Mouse (Mus musculus) MEL (cell line): ENCODE measurements around the gene Gstm6. TPM values are rescaled to one million over a fixed set of nuclear protein-coding genes. Genes with fewer than 3 reads are reported as not detected.
A peak's percentile ranks its signal among the peaks of the same experiment; 100 is the strongest.

Experiments used
- DNase-seq: peaks from one replicate; pipeline ENCODE4 v3.0.0; 2011; ENCODE audit warnings: low read depth, low spot score
- H3K27ac ChIP-seq: 2 replicates; pipeline ENCODE4 v1.5.1; 2012; ENCODE audit warnings: low read depth, mild to moderate bottlenecking, control low read depth, low read length, moderate library complexity; ENCODE audit not compliant: control insufficient read depth
- H3K27me3 ChIP-seq, 2 experiments: fragments of 150-350 bp in 1 of 2; sonication (generic) in 1 of 2; 2 replicates each; pipeline ENCODE4 v1.6.1; 2012; ENCODE audit warnings: low read length in 2 of 2, mild to moderate bottlenecking in 2 of 2, improper control_type of control experiment in 1 of 2, moderate library complexity in 1 of 2; ENCODE audit not compliant: insufficient read depth in 2 of 2, control insufficient read depth in 1 of 2
- H3K36me3 ChIP-seq, 2 experiments: 2 replicates each; pipeline ENCODE4 v1.6.1; 2012 to 2014; ENCODE audit warnings: low read length in 2 of 2, improper control_type of control experiment in 1 of 2, inconsistent platforms in 1 of 2, mild to moderate bottlenecking in 1 of 2; ENCODE audit not compliant: insufficient read depth in 2 of 2, control insufficient read depth in 1 of 2
- H3K4me1 ChIP-seq, 2 experiments: fragments of 150-350 bp in 1 of 2; sonication (generic) in 1 of 2; 2 replicates each; pipeline ENCODE4 v1.6.1; 2012; ENCODE audit warnings: low read length in 2 of 2, improper control_type of control experiment in 1 of 2, mild to moderate bottlenecking in 1 of 2; ENCODE audit not compliant: insufficient read depth in 2 of 2, control insufficient read depth in 1 of 2
- H3K4me3 ChIP-seq, 2 experiments: fragments of 150-350 bp in 1 of 2; sonication (generic) in 1 of 2; 2 replicates each; pipeline ENCODE4 v1.5.1; 2012; ENCODE audit warnings: low read depth in 2 of 2, low read length in 2 of 2, mild to moderate bottlenecking in 2 of 2, moderate library complexity in 2 of 2, control low read depth in 1 of 2, improper control_type of control experiment in 1 of 2; ENCODE audit not compliant: control insufficient read depth in 1 of 2, insufficient read depth in 1 of 2
- H3K79me2 ChIP-seq: 2 replicates; pipeline ENCODE4 v1.6.1; 2012; ENCODE audit warnings: mild to moderate bottlenecking, low read length, moderate library complexity; ENCODE audit not compliant: control insufficient read depth, poor library complexity, insufficient read depth
- H3K9ac ChIP-seq: 2 replicates; pipeline ENCODE4 v1.6.1; 2012; ENCODE audit warnings: low read depth, mild to moderate bottlenecking, control low read depth, low read length, moderate library complexity; ENCODE audit not compliant: control insufficient read depth, poor library complexity, severe bottlenecking
- H3K9me3 ChIP-seq: fragments of 150-350 bp; sonication (generic); replicated peaks from 2 replicates; pipeline ENCODE4 v1.6.1; 2012; ENCODE audit warnings: mild to moderate bottlenecking, low read length, improper control_type of control experiment, moderate library complexity; ENCODE audit not compliant: insufficient read depth
- BHLHE40 ChIP-seq: IDR thresholded peaks from 2 replicates; pipeline ENCODE4 v1.6.1; 2012; ENCODE audit warnings: low read depth, mild to moderate bottlenecking, inconsistent platforms, low read length, improper control_type of control experiment, borderline replicate concordance
- CHD1 ChIP-seq: IDR thresholded peaks from 2 replicates; pipeline ENCODE4 v1.6.1; 2012; ENCODE audit warnings: low read depth, mild to moderate bottlenecking, inconsistent platforms, low read length, improper control_type of control experiment
- CTCF ChIP-seq, 3 experiments: IDR thresholded peaks in 2 of 3; conservative IDR thresholded peaks in 1 of 3; 2 replicates each; pipeline ENCODE4 v1.5.1; 2011 to 2012; ENCODE audit warnings: low read length in 3 of 3, low read depth in 2 of 3, mild to moderate bottlenecking in 2 of 3, improper control_type of control experiment in 1 of 3, inconsistent platforms in 1 of 3, mixed read lengths in 1 of 3, moderate library complexity in 1 of 3; ENCODE audit not compliant: control insufficient read depth in 1 of 3, insufficient read depth in 1 of 3, poor library complexity in 1 of 3, severe bottlenecking in 1 of 3
- E2F4 ChIP-seq: IDR thresholded peaks from 2 replicates; pipeline ENCODE4 v1.6.1; 2011; ENCODE audit warnings: low read depth, low read length, improper control_type of control experiment, borderline replicate concordance
- GABPA ChIP-seq: IDR thresholded peaks from 2 replicates; pipeline ENCODE4 v1.6.1; 2012; ENCODE audit warnings: low read depth, mild to moderate bottlenecking, inconsistent platforms, low read length, improper control_type of control experiment, moderate library complexity
- KAT2A ChIP-seq: conservative IDR thresholded peaks from 2 replicates; pipeline ENCODE4 v1.6.1; 2012; ENCODE audit warnings: low read depth, low read length, improper control_type of control experiment, inconsistent platforms
- MAFK ChIP-seq: IDR thresholded peaks from 2 replicates; pipeline ENCODE4 v1.6.1; 2011; ENCODE audit warnings: low read depth, mild to moderate bottlenecking, low read length, improper control_type of control experiment, borderline replicate concordance
- MAZ ChIP-seq: IDR thresholded peaks from 2 replicates; pipeline ENCODE4 v1.6.1; 2012; ENCODE audit warnings: low read depth, mild to moderate bottlenecking, inconsistent platforms, low read length, improper control_type of control experiment
- MXI1 ChIP-seq: IDR thresholded peaks from 2 replicates; pipeline ENCODE4 v1.6.1; 2011; ENCODE audit warnings: mild to moderate bottlenecking, low read depth, low read length, improper control_type of control experiment
- MYC ChIP-seq: IDR thresholded peaks from 2 replicates; pipeline ENCODE4 v1.6.1; 2011; ENCODE audit warnings: low read depth, mild to moderate bottlenecking, low read length, improper control_type of control experiment, moderate library complexity
- NRF1 ChIP-seq: IDR thresholded peaks from 2 replicates; pipeline ENCODE4 v1.6.1; 2014; ENCODE audit warnings: low read depth, mild to moderate bottlenecking, inconsistent platforms, low read length, improper control_type of control experiment, moderate library complexity; ENCODE audit not compliant: poor library complexity, insufficient read depth, severe bottlenecking
- POLR2AphosphoS2 ChIP-seq: IDR thresholded peaks from 2 replicates; pipeline ENCODE4 v1.6.1; 2011; ENCODE audit warnings: low read length, improper control_type of control experiment
- RAD21 ChIP-seq: IDR thresholded peaks from 2 replicates; pipeline ENCODE4 v1.6.1; 2011; ENCODE audit warnings: mild to moderate bottlenecking, low read depth, low read length, improper control_type of control experiment
- SIN3A ChIP-seq: IDR thresholded peaks from 2 replicates; pipeline ENCODE4 v1.6.1; 2012; ENCODE audit warnings: low read length, improper control_type of control experiment, inconsistent platforms
- SMC3 ChIP-seq: IDR thresholded peaks from 2 replicates; pipeline ENCODE4 v1.6.1; 2011; ENCODE audit warnings: low read depth, low read length, improper control_type of control experiment
- TAL1 ChIP-seq: IDR thresholded peaks from 2 replicates; pipeline ENCODE4 v1.6.1; 2012; ENCODE audit warnings: mild to moderate bottlenecking, inconsistent platforms, low read length, moderate library complexity, mixed read lengths
- TBP ChIP-seq: IDR thresholded peaks from 2 replicates; pipeline ENCODE4 v1.8.0; 2011; ENCODE audit warnings: low read depth, low read length, improper control_type of control experiment
- TCF12 ChIP-seq: IDR thresholded peaks from 2 replicates; pipeline ENCODE4 v1.6.1; 2014; ENCODE audit warnings: low read depth, mild to moderate bottlenecking, inconsistent platforms, low read length, improper control_type of control experiment, moderate library complexity
- USF2 ChIP-seq, 2 experiments: IDR thresholded peaks; 2 replicates each; pipeline ENCODE4 v1.6.1; 2011 to 2012; ENCODE audit warnings: improper control_type of control experiment in 2 of 2, low read length in 2 of 2, borderline replicate concordance in 1 of 2, inconsistent platforms in 1 of 2, low read depth in 1 of 2, mild to moderate bottlenecking in 1 of 2; ENCODE audit not compliant: insufficient read depth in 1 of 2
- ZC3H11A ChIP-seq: IDR thresholded peaks from 2 replicates; pipeline ENCODE4 v1.6.1; 2012; ENCODE audit warnings: low read depth, mild to moderate bottlenecking, inconsistent platforms, low read length, improper control_type of control experiment
- ZKSCAN1 ChIP-seq: IDR thresholded peaks from 2 replicates; pipeline ENCODE4 v1.6.1; 2012; ENCODE audit warnings: low read depth, mild to moderate bottlenecking, inconsistent platforms, low read length, improper control_type of control experiment, moderate library complexity
- polyA plus RNA-seq, 2 experiments: library from polyadenylated mRNA; stranded (reverse) in 1 of 2; unstranded in 1 of 2; fragments of >175 nt in 1 of 2; fragments of >200 nt in 1 of 2; gene quantifications; 2 replicates each; pipeline versions ENCODE4 v1.2.1 to v1.2.4; 2012; ENCODE audit warnings: low replicate concordance in 2 of 2, low read depth in 1 of 2; ENCODE audit not compliant: insufficient read length in 2 of 2, insufficient read depth in 1 of 2, missing spikeins in 1 of 2
- total RNA-seq: library from RNA; depleted of rRNA; stranded (reverse); fragments of 300-350 nt; gene quantifications from 2 replicates; pipeline ENCODE4 v1.2.3, GENCODE M21; 2012

Gstm6 gene
- total and polyA plus RNA-seq, 3 experiments, result 0.13 TPM; not detected in 2

- TF ChIP-seq KAT2A, result no peak
- TF ChIP-seq SMC3, result no peak
- no peak for TF ChIP-seq GABPA
- no peak for TF ChIP-seq POLR2AphosphoS2
- TF ChIP-seq TBP, result no peak
- no peak for TF ChIP-seq CHD1
- no peak for TF ChIP-seq BHLHE40
- no peak for TF ChIP-seq USF2 (IDR thresholded peaks at IDR 0.05; ENCODE audit: borderline replicate concordance in 1 of 2, insufficient read depth in 1 of 2, low read depth in 1 of 2, low read length in 2 of 2)
- no peak for TF ChIP-seq MXI1
- TF ChIP-seq E2F4, result no peak
- TF ChIP-seq ZKSCAN1, result no peak
- Histone ChIP-seq H3K9me3 (no peaks in the 10 kb centered on the region), H3K4me3 (no peak overlapping the region), H3K36me3 (no peaks in the 10 kb centered on the region), H3K27me3 (peaks cover 0 to 1% of the 10 kb centered on the region in 2 experiments; a peak in 2 of 4 replicates), H3K79me2 (no peaks in the 10 kb centered on the region), H3K27ac (no peak overlapping the region), H3K4me1 (no peaks in the 10 kb centered on the region), H3K9ac (no peak overlapping the region)
- no peak for DNase-seq
These were observed 3.0 kb downstream of the Gstm6 start for GRCm38 (mm10) chr3:107940524-107940923.

- Histone ChIP-seq H3K4me3 (no peak overlapping the region), H3K4me1 (no peaks in the 10 kb centered on the region), H3K79me2 (no peaks in the 10 kb centered on the region), H3K9me3 (no peaks in the 10 kb centered on the region), H3K27ac (no peak overlapping the region), H3K36me3 (no peaks in the 10 kb centered on the region), H3K27me3 (peaks cover 0 to 1% of the 10 kb centered on the region in 2 experiments; a peak in 2 of 4 replicates), H3K9ac (no peak overlapping the region)
- TF ChIP-seq MYC, result no peak
- no peak for TF ChIP-seq TCF12
- no peak for TF ChIP-seq TAL1
- TF ChIP-seq GABPA, result no peak
- peak; percentile 49 for DNase-seq
These were observed 3.7 kb downstream of the Gstm6 start for GRCm38 (mm10) chr3:107939830-107940229.

- Histone ChIP-seq H3K4me3 (no peak overlapping the region), H3K27ac (no peak overlapping the region), H3K9me3 (no peaks in the 10 kb centered on the region), H3K79me2 (no peaks in the 10 kb centered on the region), H3K9ac (no peak overlapping the region), H3K36me3 (no peaks in the 10 kb centered on the region), H3K27me3 (peaks cover 0 to 1% of the 10 kb centered on the region in 2 experiments; a peak in 2 of 4 replicates), H3K4me1 (no peaks in the 10 kb centered on the region)
- TF ChIP-seq SMC3 (peak; percentile 76), SIN3A (peak; percentile 35; the same call in 1 of the 2 replicates), E2F4 (no peak), MAZ (no peak), ZC3H11A (peak; percentile 71), RAD21 (peak; percentile 72), MAFK (no peak), CTCF (IDR thresholded peaks at IDR 0.05 in 2 of 3, conservative IDR thresholded peaks at IDR 0.05 in 1 of 3; ENCODE audit: control insufficient read depth in 1 of 3, insufficient read depth in 1 of 3, low read depth in 2 of 3, low read length in 3 of 3, poor library complexity in 1 of 3, severe bottlenecking in 1 of 3) (peak; percentile 87 to 97 (median 89)), NRF1 (no peak), ZKSCAN1 (no peak)
- peak; percentile 69 for DNase-seq
These were observed 4.1 kb downstream of the Gstm6 start for GRCm38 (mm10) chr3:107939403-107939802.
